Mouse (Mus musculus): ENCODE data around the gene Slc13a2.

The Slc13a2 gene

GRCm38 (mm10) chr11:78349441-78350358 lies 72.3 kb downstream of the Slc13a2 start:
- DNase-seq: no peak

DNA sequence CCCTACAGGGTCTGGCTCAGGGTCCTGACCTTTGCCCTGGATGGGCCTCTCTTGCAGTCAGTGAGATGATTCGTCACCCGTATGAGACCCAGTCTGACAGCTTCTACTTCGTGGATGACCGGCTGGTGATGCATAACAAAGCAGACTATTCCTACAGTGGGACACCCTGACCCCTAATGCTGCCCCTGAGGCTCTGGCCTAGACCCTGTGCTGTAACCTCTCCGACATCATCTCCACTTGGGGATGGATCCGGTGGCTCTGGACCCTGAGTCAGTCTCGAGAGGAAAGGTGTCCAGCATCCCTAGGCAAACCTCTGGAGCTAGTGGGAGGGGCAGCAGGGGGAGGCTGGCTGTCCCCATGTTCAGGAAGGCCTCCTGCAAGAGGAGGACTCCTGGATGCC lies 73.5 kb downstream of the Slc13a2 start:
- DNase-seq: no peak

DNA sequence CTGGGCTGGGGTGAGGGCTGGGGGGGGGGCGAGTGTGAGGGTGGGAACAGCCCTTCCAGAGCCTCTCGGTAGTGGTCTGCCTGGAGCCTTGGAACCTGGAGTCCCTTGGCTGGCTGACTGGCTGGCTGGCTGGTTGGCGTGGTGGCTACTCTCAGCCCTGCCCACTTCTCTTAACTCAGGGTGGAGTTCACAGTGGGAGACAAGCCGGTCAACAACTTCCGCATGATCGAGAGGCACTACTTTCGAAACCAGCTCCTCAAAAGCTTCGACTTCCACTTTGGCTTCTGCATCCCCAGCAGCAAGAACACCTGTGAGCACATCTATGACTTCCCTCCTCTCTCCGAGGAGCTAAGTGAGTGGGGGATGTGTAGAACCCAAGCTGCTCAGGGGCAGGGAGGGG lies 74.1 kb downstream of the Slc13a2 start:
- no peak for DNase-seq

All from right cerebral cortex, postnatal 4 days (tissue).